Mouse (Mus musculus) layer of hippocampus, adult 9-10 months (tissue): ENCODE measurements around the gene Mup12.
"Not testable (repeated sequence)": the region's sequence is repeated elsewhere in the genome, so short reads cannot be mapped to it uniquely, and the experiment has no call there.

Experiments used
- DNase-seq: peaks from one replicate; pipeline ENCODE4 v3.0.0; 2022; ENCODE audit warnings: low spot score

Mup12 gene

GRCm38 (mm10) chr4:60741226-60741625 is at the start of gene Mup12:
Mup12 (minus strand) TSS chr4:60741326.
- not testable (repeated sequence) for DNase-seq
